Mouse (Mus musculus) liver, embryonic 12.5 days (tissue): ENCODE results near the gene Spg20. TPM values are rescaled to one million over a fixed set of nuclear protein-coding genes. Genes with fewer than 3 reads are reported as not detected.

Experiments used
- ATAC-seq: fragments of 200-750 bp; cut with Nextera tagmentation; 2 replicates; pipeline ENCODE4 v1.8.0; 2017; ENCODE audit warnings: moderate number of reproducible peaks, mild to moderate bottlenecking, moderate library complexity
- H3K27ac ChIP-seq: fragments of 300-500 bp; sonication (generic); 2 replicates; pipeline ENCODE4 v1.5.1; 2016; ENCODE audit warnings: mild to moderate bottlenecking
- H3K27me3 ChIP-seq: fragments of 300-500 bp; sonication (generic); replicated peaks from 2 replicates; pipeline ENCODE4 v1.6.1; 2016; ENCODE audit warnings: mild to moderate bottlenecking, moderate library complexity
- H3K36me3 ChIP-seq: fragments of 300-500 bp; sonication (generic); 2 replicates; pipeline ENCODE4 v1.6.1; 2016; ENCODE audit warnings: mild to moderate bottlenecking, moderate library complexity
- H3K4me1 ChIP-seq: fragments of 300-500 bp; sonication (generic); 2 replicates; pipeline ENCODE4 v1.6.1; 2016
- H3K4me2 ChIP-seq: fragments of 300-500 bp; sonication (generic); 2 replicates; pipeline ENCODE4 v1.6.1; 2016; ENCODE audit warnings: mild to moderate bottlenecking, moderate library complexity
- H3K4me3 ChIP-seq: fragments of 300-500 bp; sonication (generic); 2 replicates; pipeline ENCODE4 v1.5.1; 2016; ENCODE audit warnings: mild to moderate bottlenecking, moderate library complexity
- H3K9ac ChIP-seq: fragments of 300-500 bp; sonication (generic); 2 replicates; pipeline ENCODE4 v1.6.1; 2016; ENCODE audit warnings: mild to moderate bottlenecking, moderate library complexity
- H3K9me3 ChIP-seq: fragments of 300-500 bp; sonication (generic); replicated peaks from 2 replicates; pipeline ENCODE4 v1.6.1; 2016; ENCODE audit warnings: mild to moderate bottlenecking, moderate library complexity
- WGBS: fragments of 180-500 bp; shearing (Covaris S2); methylation state at CpG from one replicate; pipeline ENCODE4 v1.1.7; 2016; ENCODE audit not compliant: insufficient replicate concordance; 5-methylcytosine and 5-hydroxymethylcytosine counted together
- polyA plus RNA-seq: library from polyadenylated mRNA; unstranded; fragments of >200 nt; fragmentation: Nextera tagmentation; extraction: Ambion mirVana; gene quantifications from 2 replicates; pipeline ENCODE4 v1.2.1, GENCODE M21; 2016

Gene Spg20
- polyA plus RNA-seq, 1 experiment from 2014 or later, result 16.2 TPM

- Histone ChIP-seq H3K9ac (no peak overlapping the region), H3K4me1 (no peaks in the 10 kb centered on the region), H3K36me3 (peaks cover 75% of the 10 kb centered on the region), H3K9me3 (no peaks in the 10 kb centered on the region), H3K27me3 (no peaks in the 10 kb centered on the region), H3K4me2 (no peak overlapping the region), H3K4me3 (no peak overlapping the region), H3K27ac (no peak overlapping the region)
- ATAC-seq, result no peak
- WGBS, result 71% methylated on average over 4 of the region's 4 CpGs
Observed at GRCm38 (mm10) chr3:55129181-55129692, 17.3 kb downstream of the Spg20 start.

- no peaks in the 10 kb centered on the region for H3K4me1 ChIP-seq
- no peaks in the 10 kb centered on the region for H3K27me3 ChIP-seq
- ATAC-seq, result no peak
- no peak overlapping the region for H3K4me3 ChIP-seq
- WGBS, result 80% methylated on average over 6 of the region's 6 CpGs
- no peak overlapping the region for H3K27ac ChIP-seq
- H3K4me2 ChIP-seq, result no peak overlapping the region
- no peak overlapping the region for H3K9ac ChIP-seq
- no peaks in the 10 kb centered on the region for H3K9me3 ChIP-seq
- peaks cover 77% of the 10 kb centered on the region for H3K36me3 ChIP-seq
Observed at GRCm38 (mm10) chr3:55131576-55132233, 19.8 kb downstream of the Spg20 start.

GRCm38 (mm10) chr3:55137039-55137438 is 25.1 kb downstream of the Spg20 start, which contains the start of gene Ccdc169:
Gene Ccdc169 (plus strand): TSS chr3:55137339.
- Histone ChIP-seq H3K4me3 (no peak within 1 kb of the TSS), H3K9ac (no peak within 1 kb of the TSS), H3K36me3 (peaks cover 36% of the 10 kb centered on the region), H3K27me3 (no peaks in the 10 kb centered on the region), H3K9me3 (no peaks in the 10 kb centered on the region), H3K4me2 (no peak within 1 kb of the TSS), H3K27ac (no peak within 1 kb of the TSS), H3K4me1 (no peaks in the 10 kb centered on the region)
- no peak for ATAC-seq

- no peaks in the 10 kb centered on the region for H3K9me3 ChIP-seq
- H3K4me3 ChIP-seq, result no peak overlapping the region
- peaks cover 16% of the 10 kb centered on the region for H3K36me3 ChIP-seq
- H3K4me2 ChIP-seq, result no peak overlapping the region
- H3K27ac ChIP-seq, result no peak overlapping the region
- 84% methylated on average over 12 of the region's 12 CpGs for WGBS
- H3K9ac ChIP-seq, result no peak overlapping the region
- no peaks in the 10 kb centered on the region for H3K4me1 ChIP-seq
- no peaks in the 10 kb centered on the region for H3K27me3 ChIP-seq
- no peak for ATAC-seq
Observed at GRCm38 (mm10) chr3:55139837-55140236, 27.9 kb downstream of the Spg20 start.

GRCm38 (mm10) chr3:55141401-55141800 is 29.5 kb downstream of the Spg20 start:
- Histone ChIP-seq H3K4me2 (no peak overlapping the region), H3K4me1 (no peaks in the 10 kb centered on the region), H3K9me3 (no peaks in the 10 kb centered on the region), H3K9ac (no peak overlapping the region), H3K27me3 (no peaks in the 10 kb centered on the region), H3K27ac (no peak overlapping the region), H3K4me3 (no peak overlapping the region), H3K36me3 (peaks cover 2% of the 10 kb centered on the region)
- no peak for ATAC-seq
- WGBS, result 66% methylated on average over 2 of the region's 2 CpGs

- Histone ChIP-seq H3K36me3 (no peaks in the 10 kb centered on the region), H3K4me1 (no peaks in the 10 kb centered on the region), H3K27me3 (no peaks in the 10 kb centered on the region), H3K9me3 (no peaks in the 10 kb centered on the region), H3K27ac (no peak overlapping the region), H3K4me3 (no peak overlapping the region), H3K9ac (no peak overlapping the region), H3K4me2 (no peak overlapping the region)
- WGBS, result 77% methylated on average over 4 of the region's 4 CpGs
- ATAC-seq, result no peak
Observed at GRCm38 (mm10) chr3:55144916-55145315, 33.0 kb downstream of the Spg20 start.

GRCm38 (mm10) chr3:55146441-55146840 is 34.5 kb downstream of the Spg20 start:
- no peaks in the 10 kb centered on the region for H3K9me3 ChIP-seq
- 68% methylated on average over 6 of the region's 6 CpGs for WGBS
- H3K9ac ChIP-seq, result no peak overlapping the region
- no peak overlapping the region for H3K4me3 ChIP-seq
- no peak for ATAC-seq
- no peaks in the 10 kb centered on the region for H3K27me3 ChIP-seq
- no peaks in the 10 kb centered on the region for H3K36me3 ChIP-seq
- no peak overlapping the region for H3K27ac ChIP-seq
- H3K4me1 ChIP-seq, result no peaks in the 10 kb centered on the region
- no peak overlapping the region for H3K4me2 ChIP-seq

DNA sequence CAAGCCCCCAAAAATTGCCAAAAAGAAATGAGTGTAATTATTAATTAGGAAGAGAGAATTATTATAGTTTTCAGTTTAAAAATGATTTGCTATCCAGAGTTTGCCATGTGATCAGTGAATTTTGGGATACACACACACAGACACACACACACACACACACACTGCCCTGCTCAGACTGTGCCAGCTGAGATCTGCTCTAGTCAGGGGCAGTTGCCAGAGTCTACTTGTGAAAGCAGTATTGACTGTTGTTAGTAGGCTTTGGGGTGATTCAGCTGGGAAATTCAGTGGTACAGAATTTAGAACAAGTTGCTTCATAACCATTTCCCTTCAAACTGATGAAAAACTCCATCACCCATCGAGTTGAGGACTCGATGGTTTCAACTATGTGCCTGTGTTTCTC is 35.2 kb downstream of the Spg20 start:
- no peaks in the 10 kb centered on the region for H3K9me3 ChIP-seq
- no peaks in the 10 kb centered on the region for H3K4me1 ChIP-seq
- H3K4me3 ChIP-seq, result no peak overlapping the region
- no peak for ATAC-seq
- no peak overlapping the region for H3K9ac ChIP-seq
- H3K27me3 ChIP-seq, result no peaks in the 10 kb centered on the region
- H3K4me2 ChIP-seq, result no peak overlapping the region
- no peak overlapping the region for H3K27ac ChIP-seq
- 66% methylated on average over 2 of the region's 2 CpGs for WGBS
- H3K36me3 ChIP-seq, result no peaks in the 10 kb centered on the region

DNA sequence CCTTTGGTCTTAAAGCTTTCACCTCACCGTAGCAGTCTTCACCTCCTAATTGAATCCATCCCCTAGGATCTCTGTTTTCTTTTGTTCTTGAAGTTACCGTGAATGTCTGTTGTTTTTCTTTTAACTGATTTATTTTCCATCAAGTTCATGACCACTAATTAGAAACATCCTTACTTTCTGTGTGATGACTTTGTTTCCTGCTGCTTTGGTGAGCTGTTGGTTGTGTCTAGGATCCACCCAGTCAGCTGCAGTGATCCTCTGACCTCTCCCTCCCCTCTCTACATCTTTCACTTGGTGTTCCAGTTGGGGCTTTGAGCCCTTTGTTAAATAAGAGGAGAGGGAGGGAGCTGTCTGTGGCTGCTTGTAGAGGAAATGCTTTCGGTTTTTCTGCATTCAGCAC is 36.2 kb downstream of the Spg20 start:
- H3K9me3 ChIP-seq, result no peaks in the 10 kb centered on the region
- no peaks in the 10 kb centered on the region for H3K36me3 ChIP-seq
- H3K4me3 ChIP-seq, result no peak overlapping the region
- H3K27me3 ChIP-seq, result no peaks in the 10 kb centered on the region
- H3K9ac ChIP-seq, result no peak overlapping the region
- no peak for ATAC-seq
- no peaks in the 10 kb centered on the region for H3K4me1 ChIP-seq
- H3K4me2 ChIP-seq, result no peak overlapping the region
- 56% methylated on average over 3 of the region's 3 CpGs for WGBS
- H3K27ac ChIP-seq, result no peak overlapping the region

- H3K27ac ChIP-seq, result no peak overlapping the region
- H3K4me3 ChIP-seq, result no peak overlapping the region
- H3K27me3 ChIP-seq, result no peaks in the 10 kb centered on the region
- H3K4me1 ChIP-seq, result no peaks in the 10 kb centered on the region
- no peak overlapping the region for H3K4me2 ChIP-seq
- no peaks in the 10 kb centered on the region for H3K36me3 ChIP-seq
- no peak overlapping the region for H3K9ac ChIP-seq
- 35% methylated on average over 7 of the region's 7 CpGs for WGBS
- no peak for ATAC-seq
- no peaks in the 10 kb centered on the region for H3K9me3 ChIP-seq
Observed at GRCm38 (mm10) chr3:55151656-55152433, 39.9 kb downstream of the Spg20 start.

DNA sequence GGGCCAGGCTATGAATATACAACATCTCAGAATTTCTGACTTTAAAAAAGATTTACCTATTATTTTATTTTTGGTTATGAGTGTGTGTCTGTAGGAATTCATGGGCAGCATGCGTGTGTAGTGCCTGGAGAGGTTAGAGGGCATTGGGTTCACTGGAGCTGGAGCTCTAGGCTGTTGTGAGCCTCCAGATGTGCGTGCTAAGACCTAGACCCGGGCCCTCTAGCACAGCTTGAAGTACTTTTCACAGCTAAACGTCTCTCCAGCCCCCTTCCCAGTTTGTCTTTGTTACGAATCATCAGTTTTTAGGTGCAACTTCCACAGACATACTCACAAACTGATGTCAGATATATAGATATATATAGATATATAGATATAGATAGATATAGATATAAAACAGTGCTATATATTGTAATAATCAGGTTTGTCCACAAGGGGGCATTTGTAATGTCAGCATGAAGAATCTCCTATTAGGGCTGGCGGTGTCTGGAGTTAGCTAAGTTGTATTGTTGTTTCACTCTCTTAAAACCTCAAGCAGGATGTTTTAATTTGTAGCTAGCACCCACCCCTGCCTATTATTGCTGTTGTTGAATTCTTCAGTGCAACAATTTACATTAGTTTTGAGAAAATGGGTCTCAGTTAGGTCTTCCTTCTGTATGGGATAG is 40.9 kb downstream of the Spg20 start:
- Histone ChIP-seq H3K36me3 (no peaks in the 10 kb centered on the region), H3K4me3 (no peak overlapping the region), H3K9me3 (no peaks in the 10 kb centered on the region), H3K27me3 (no peaks in the 10 kb centered on the region), H3K4me1 (no peaks in the 10 kb centered on the region), H3K27ac (no peak overlapping the region), H3K9ac (no peak overlapping the region), H3K4me2 (no peak overlapping the region)
- 53% methylated on average over 6 of the region's 6 CpGs for WGBS
- no peak for ATAC-seq

GRCm38 (mm10) chr3:55154163-55154562 is 42.3 kb downstream of the Spg20 start:
- Histone ChIP-seq H3K4me3 (no peak overlapping the region), H3K36me3 (no peaks in the 10 kb centered on the region), H3K4me1 (no peaks in the 10 kb centered on the region), H3K27me3 (no peaks in the 10 kb centered on the region), H3K27ac (no peak overlapping the region), H3K4me2 (no peak overlapping the region), H3K9me3 (no peaks in the 10 kb centered on the region), H3K9ac (no peak overlapping the region)
- ATAC-seq, result no peak
- WGBS, result 67% methylated on average over 7 of the region's 7 CpGs
